Mouse (Mus musculus): Measurements from ENCODE around the gene Bet1.

DNA sequence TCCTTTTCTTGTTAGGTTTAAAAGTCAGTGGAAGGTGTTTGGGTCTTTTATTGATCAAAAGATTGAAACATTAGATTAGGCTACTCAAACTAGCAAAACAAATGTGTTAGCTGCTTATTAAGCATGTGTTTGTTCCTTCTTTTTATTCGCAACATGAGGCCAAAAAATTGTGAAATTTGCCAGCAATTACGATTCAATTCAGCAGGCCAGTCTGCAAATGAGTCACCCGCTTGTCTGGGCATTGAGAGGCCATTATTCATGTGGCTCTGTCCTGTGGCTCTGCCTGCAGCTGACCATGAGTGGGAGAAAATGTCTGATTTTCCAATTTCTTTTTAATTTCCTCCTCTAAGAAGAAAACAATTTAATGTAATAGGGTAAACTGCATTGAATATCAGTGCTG is 55.8 kb downstream of the Bet1 start:
- TF ChIP-seq POLR2A (IDR thresholded peaks at IDR 0.05; ENCODE audit: borderline replicate concordance, control insufficient read depth, low read depth, low read length) (no peak), CTCF (IDR thresholded peaks at IDR 0.05; ENCODE audit: control insufficient read depth, insufficient read depth, low read length) (no peak)

Data from bone marrow, adult 2 months (tissue).